Mouse (Mus musculus) cerebellum, adult 2 months (tissue): ENCODE results near the gene Prkag3. TPM values are rescaled to one million over a fixed set of nuclear protein-coding genes. Genes with fewer than 3 reads are reported as not detected.

Experiments
- DNase-seq, 2 experiments: peaks; one replicate each; pipeline ENCODE4 v3.0.0; 2021
- H3K27ac ChIP-seq: fragments of 200-500 bp; 2 replicates; pipeline ENCODE4 v1.5.1; 2012; ENCODE audit warnings: low read length, control low read depth, inconsistent platforms; ENCODE audit not compliant: insufficient read depth
- H3K27me3 ChIP-seq: fragments of 200-500 bp; 2 replicates; pipeline ENCODE4 v1.6.1; 2012; ENCODE audit warnings: inconsistent platforms, mild to moderate bottlenecking, low read length, moderate library complexity; ENCODE audit not compliant: control insufficient read depth, insufficient read depth
- H3K4me1 ChIP-seq: fragments of 200-500 bp; 2 replicates; pipeline ENCODE4 v1.6.1; 2011; ENCODE audit warnings: low read length; ENCODE audit not compliant: control insufficient read depth, insufficient read depth
- H3K4me3 ChIP-seq: fragments of 200-500 bp; replicated peaks from 2 replicates; pipeline ENCODE3; 2011; ENCODE audit warnings: mild to moderate bottlenecking, low read depth, low read length, control low read depth; ENCODE audit not compliant: insufficient read depth
- CTCF ChIP-seq: fragments of 200-500 bp; IDR thresholded peaks from 2 replicates; pipeline ENCODE4 v1.5.1; 2011; ENCODE audit warnings: low read depth, mild to moderate bottlenecking, control low read depth, low read length, moderate library complexity, borderline replicate concordance; ENCODE audit not compliant: insufficient read depth
- POLR2A ChIP-seq: fragments of 200-500 bp; IDR thresholded peaks from 2 replicates; pipeline ENCODE4 v1.6.1; 2011; ENCODE audit warnings: low read length, control low read depth, borderline replicate concordance; ENCODE audit not compliant: insufficient read depth
- WGBS: fragments of 180-500 bp; shearing (Covaris S2); methylation state at CpG from one replicate; pipeline ENCODE4 v1.1.7; 2018; 5-methylcytosine and 5-hydroxymethylcytosine counted together
- polyA plus RNA-seq: library from polyadenylated mRNA; depleted of rRNA; stranded (reverse); fragments of >200 nt; gene quantifications from 2 replicates; pipeline ENCODE4 v1.2.3, GENCODE M21; 2012; rRNA removed

Prkag3 gene
- 0.33 and 0.52 TPM in 2 replicates for polyA plus RNA-seq

- WGBS, result 6% methylated on average over 30 of the region's 30 CpGs
- Histone ChIP-seq H3K27ac (no peak within 1 kb of the TSS), H3K4me3 (no peak within 1 kb of the TSS), H3K27me3 (peaks cover 1% of the 10 kb centered on the region; the same call in 1 of the 2 replicates), H3K4me1 (0 out of 2 replicates have a peak, but pooled peaks cover 3% of the 10 kb centered on the region)
- DNase-seq, result peak in 1 of 2 experiments; percentile 16
- TF ChIP-seq CTCF (peak; percentile 19; the same call in 1 of the 2 replicates), POLR2A (no peak)
Measured at GRCm38 (mm10) chr1:74748643-74749271, at the start of gene Prkag3. Gene Prkag3, minus strand, starts transcription at chr1:74749221.

GRCm38 (mm10) chr1:74797459-74797858, 48.4 kb upstream of the Prkag3 start:
- Histone ChIP-seq H3K27ac (no peak overlapping the region), H3K4me1 (peaks cover 6% of the 10 kb centered on the region), H3K27me3 (peaks cover 1% of the 10 kb centered on the region; the same call in 1 of the 2 replicates), H3K4me3 (no peak overlapping the region)
- TF ChIP-seq POLR2A (no peak), CTCF (no peak)
- no peak for DNase-seq
- WGBS, result 52% methylated on average over 5 of the region's 5 CpGs

DNA sequence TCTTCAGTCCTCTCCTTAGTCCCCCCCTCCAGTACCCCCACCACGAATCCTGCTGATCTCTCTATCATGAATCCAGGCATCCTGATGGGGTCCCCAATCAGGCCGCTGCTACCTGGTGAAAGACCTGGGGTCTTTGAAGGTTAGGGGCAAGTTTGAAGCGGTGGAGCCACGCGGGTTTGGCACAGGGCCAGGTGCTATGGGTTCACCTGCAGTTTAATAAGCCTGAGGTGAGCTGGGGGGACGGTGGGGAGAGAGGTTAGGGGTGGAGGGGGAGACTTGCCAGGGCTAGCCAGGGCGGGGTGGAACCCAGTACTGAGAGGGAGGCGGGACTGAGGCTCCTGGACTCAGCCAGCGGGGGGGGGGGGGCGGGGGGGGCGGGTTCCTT, 46.1 kb upstream of the Prkag3 start:
- TF ChIP-seq POLR2A (no peak), CTCF (no peak)
- H3K4me1 ChIP-seq, result peaks cover 6% of the 10 kb centered on the region
- 15% methylated on average over 11 of the region's 11 CpGs for WGBS
- peak overlapping the region; percentile 50 for H3K4me3 ChIP-seq
- no peak overlapping the region for H3K27ac ChIP-seq
- DNase-seq, result peak in 1 of 2 experiments; percentile 24
- no peaks in the 10 kb centered on the region; the same call in 1 of the 2 replicates for H3K27me3 ChIP-seq

- peak overlapping the region; percentile 50 for H3K4me3 ChIP-seq
- H3K27ac ChIP-seq, result no peak overlapping the region
- peaks cover 6% of the 10 kb centered on the region for H3K4me1 ChIP-seq
- peak in 1 of 2 experiments; percentile 44 for DNase-seq
- 2% methylated on average over 38 of the region's 38 CpGs for WGBS
- TF ChIP-seq CTCF (no peak), POLR2A (no peak)
- no peaks in the 10 kb centered on the region; the same call in 1 of the 2 replicates for H3K27me3 ChIP-seq
Measured at GRCm38 (mm10) chr1:74794487-74795144, 45.6 kb upstream of the Prkag3 start.

DNA sequence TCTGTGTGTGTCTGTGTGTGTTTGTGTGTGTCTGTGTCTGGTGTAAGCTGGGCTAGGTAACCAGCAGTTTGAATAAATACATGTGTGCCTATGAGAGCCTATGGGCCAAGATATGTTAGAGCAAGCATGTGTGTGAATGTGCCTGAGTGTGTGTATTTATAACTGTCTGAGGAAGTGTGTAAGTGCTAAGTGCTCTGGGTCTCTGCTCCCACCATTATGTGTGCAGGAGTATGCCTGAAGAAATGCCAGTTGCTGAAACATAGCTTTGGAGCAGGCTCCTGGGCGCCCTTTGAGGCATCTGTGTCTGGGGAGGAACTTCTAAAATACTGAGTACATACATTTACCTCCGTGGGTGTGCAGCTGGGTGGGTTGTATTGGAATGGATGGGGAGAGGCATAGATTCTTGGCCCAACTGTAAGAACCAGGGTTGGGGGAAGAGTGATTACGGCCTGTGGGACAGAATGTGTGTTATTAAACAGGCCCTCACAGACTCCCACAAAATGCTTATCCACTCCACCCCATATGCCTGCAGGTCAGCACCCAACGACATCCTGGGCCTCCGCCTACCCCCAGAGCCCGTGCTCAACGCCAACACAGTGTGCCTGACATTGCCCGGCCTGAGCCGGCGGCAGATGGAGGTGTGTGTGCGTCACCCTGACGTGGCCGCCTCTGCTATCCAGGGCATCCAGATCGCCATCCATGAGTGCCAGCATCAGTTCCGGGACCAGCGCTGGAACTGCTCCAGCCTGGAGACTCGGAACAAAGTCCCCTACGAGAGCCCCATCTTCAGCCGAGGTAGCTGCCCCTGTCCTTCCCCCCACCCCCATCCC, 44.0 kb upstream of the Prkag3 start:
- no peak for DNase-seq
- H3K27me3 ChIP-seq, result no peaks in the 10 kb centered on the region; the same call in 1 of the 2 replicates
- no peak for TF ChIP-seq CTCF
- H3K4me1 ChIP-seq, result peaks cover 6% of the 10 kb centered on the region
- WGBS, result 43% methylated on average over 19 of the region's 19 CpGs
- H3K4me3 ChIP-seq, result no peak overlapping the region
- no peak overlapping the region for H3K27ac ChIP-seq

GRCm38 (mm10) chr1:74791249-74791648, 42.2 kb upstream of the Prkag3 start, which contains the start of gene Wnt10a:
Gene Wnt10a, plus strand, starts transcription at chr1:74791516.
- Histone ChIP-seq H3K27ac (no peak within 1 kb of the TSS), H3K4me1 (peaks cover 6% of the 10 kb centered on the region), H3K4me3 (no peak within 1 kb of the TSS), H3K27me3 (no peaks in the 10 kb centered on the region; the same call in 1 of the 2 replicates)
- TF ChIP-seq CTCF, result no peak
- no peak for TF ChIP-seq POLR2A
- no peak for DNase-seq
- WGBS, result 3% methylated on average over 11 of the region's 11 CpGs

DNA sequence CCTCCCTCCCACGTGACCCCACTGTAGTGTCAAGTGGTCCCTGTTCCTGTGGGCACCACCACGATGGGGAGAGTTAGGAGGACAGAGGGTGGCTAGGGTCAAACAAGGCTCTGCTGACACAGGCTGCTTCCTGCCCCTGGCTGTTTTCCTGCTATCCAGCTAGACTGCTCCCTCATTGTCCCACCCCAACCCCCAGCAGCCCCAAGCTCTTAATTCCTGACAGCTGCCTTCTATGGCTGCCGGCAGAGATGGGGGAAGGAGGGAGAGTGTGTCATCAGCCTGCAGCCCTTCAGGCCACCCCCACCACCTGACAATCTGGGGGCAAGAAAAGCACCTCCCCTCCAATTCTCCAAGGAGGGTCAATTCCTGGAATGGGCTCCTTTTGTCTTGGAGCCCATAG, 41.1 kb upstream of the Prkag3 start:
- Histone ChIP-seq H3K4me3 (no peak overlapping the region), H3K4me1 (peaks cover 6% of the 10 kb centered on the region), H3K27ac (no peak overlapping the region), H3K27me3 (no peaks in the 10 kb centered on the region; the same call in 1 of the 2 replicates)
- no peak for TF ChIP-seq CTCF
- TF ChIP-seq POLR2A, result no peak
- WGBS, result 31% methylated on average over 3 of the region's 3 CpGs
- DNase-seq, result no peak
